Mouse (Mus musculus) erythroblast, embryonic 14.5 days (primary cell): Measurements from ENCODE around the gene Vsig10.
"Not testable (repeated sequence)": the region's sequence is repeated elsewhere in the genome, so short reads cannot be mapped to it uniquely, and the experiment has no call there.

Source experiments
- GATA1 ChIP-seq: IDR thresholded peaks from 2 replicates; pipeline ENCODE4 v1.6.1; 2012; ENCODE audit warnings: low read length, inconsistent platforms, mixed read lengths
- TAL1 ChIP-seq: IDR thresholded peaks from 3 replicates; pipeline ENCODE4 v1.6.1; 2012; ENCODE audit warnings: low read length, inconsistent platforms, mixed read lengths

DNA sequence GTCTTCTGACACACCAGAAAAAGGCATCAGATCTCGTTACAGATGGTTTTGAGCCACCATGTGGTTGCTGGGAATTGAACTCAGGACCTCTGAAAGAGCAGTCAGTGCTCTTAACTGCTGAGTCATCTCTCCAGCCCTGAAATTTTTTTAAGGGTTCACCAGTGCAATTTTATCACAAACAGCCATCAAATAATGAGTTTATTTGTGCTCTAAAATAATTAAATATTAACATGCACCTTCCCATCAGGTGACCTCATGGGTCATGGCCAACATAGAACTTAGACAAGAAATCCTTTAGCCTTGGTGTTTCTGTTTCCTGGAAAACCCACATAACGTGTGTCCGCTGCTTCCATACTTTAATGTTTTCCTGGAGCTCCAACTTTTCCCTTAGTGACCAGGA, 25.1 kb upstream of the Vsig10 start:
- TF ChIP-seq GATA1, TAL1: not testable (repeated sequence)
